Mouse (Mus musculus) olfactory bulb, adult 2 months (tissue): ENCODE measurements around the gene Mrps5. TPM values are rescaled to one million over a fixed set of nuclear protein-coding genes. Genes with fewer than 3 reads are reported as not detected.

Experiments used
- H3K27ac ChIP-seq: fragments of 200-500 bp; 2 replicates; pipeline ENCODE4 v1.5.1; 2012; ENCODE audit warnings: low read depth, low read length; ENCODE audit not compliant: insufficient read depth
- H3K4me1 ChIP-seq: fragments of 200-500 bp; 2 replicates; pipeline ENCODE4 v1.6.1; 2012; ENCODE audit warnings: low read length; ENCODE audit not compliant: control insufficient read depth, insufficient read depth
- H3K4me3 ChIP-seq: fragments of 200-500 bp; 2 replicates; pipeline ENCODE4 v1.5.1; 2012; ENCODE audit warnings: mild to moderate bottlenecking, low read depth, low read length, moderate library complexity; ENCODE audit not compliant: insufficient read depth
- CTCF ChIP-seq: fragments of 200-500 bp; IDR thresholded peaks from 2 replicates; pipeline ENCODE4 v1.5.1; 2012; ENCODE audit warnings: low read depth, mild to moderate bottlenecking, low read length, moderate library complexity; ENCODE audit not compliant: insufficient read depth
- POLR2A ChIP-seq: fragments of 200-500 bp; IDR thresholded peaks from 2 replicates; pipeline ENCODE4 v1.6.1; 2012; ENCODE audit warnings: mild to moderate bottlenecking, low read depth, low read length, moderate library complexity; ENCODE audit not compliant: insufficient read depth
- WGBS: fragments of 180-500 bp; shearing (Covaris S2); methylation state at CpG from one replicate; pipeline ENCODE4 v1.1.7; 2018; 5-methylcytosine and 5-hydroxymethylcytosine counted together
- polyA plus RNA-seq: library from polyadenylated mRNA; stranded (reverse); fragments of >200 nt; gene quantifications from 2 replicates; pipeline ENCODE4 v1.2.4, GENCODE M21; 2012; ENCODE audit warnings: low replicate concordance; ENCODE audit not compliant: missing spikeins, insufficient read depth, insufficient read length

Gene Mrps5
- not detected in 2 replicates for polyA plus RNA-seq

DNA sequence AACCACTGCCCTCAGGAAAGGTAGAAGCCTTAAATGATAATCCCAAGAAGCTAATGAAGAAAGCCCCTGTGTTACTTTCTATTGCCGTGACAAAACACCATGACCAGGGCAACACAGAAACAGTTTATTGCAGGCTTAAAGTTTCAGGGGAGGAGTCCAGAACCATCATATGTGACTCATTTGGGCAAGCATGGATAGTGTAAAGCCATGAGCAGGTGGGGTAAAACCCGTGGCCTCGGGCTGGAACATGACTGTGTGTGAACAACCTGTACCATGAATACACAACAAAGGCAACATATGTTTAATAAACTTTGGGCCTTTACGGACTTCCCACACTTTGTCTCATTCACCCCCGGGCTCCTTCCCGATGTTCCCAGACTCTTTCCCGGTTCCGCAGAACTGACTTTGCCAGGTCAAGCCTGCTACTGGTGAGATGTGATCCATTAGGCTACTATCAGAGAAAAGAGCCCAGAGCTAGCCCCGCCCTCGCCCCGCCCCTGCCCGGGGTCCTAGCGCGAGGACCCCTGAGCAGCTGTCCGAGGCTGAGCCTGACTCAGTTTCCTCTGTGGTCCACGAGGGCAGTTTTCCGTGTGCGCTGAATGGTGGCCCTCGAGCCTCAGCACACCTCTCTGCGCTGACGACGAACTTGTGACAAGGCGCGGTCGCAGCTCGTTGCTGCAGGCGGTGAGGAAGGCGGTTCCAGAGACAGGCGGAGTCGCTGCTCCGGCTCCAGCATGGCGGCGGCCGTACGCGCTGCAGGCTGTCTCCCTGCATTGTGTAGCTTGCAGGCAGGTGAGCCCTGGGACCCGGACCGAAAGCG lies at the start of gene Mrps5, which contains the start of gene Zfp661:
Gene Mrps5, plus strand, starts transcription at position 529 of the 820 bp plus-strand sequence.
Gene Zfp661, minus strand, starts transcription at position 401 of the 820 bp plus-strand sequence.
- H3K4me1 ChIP-seq: peaks cover 3% of the 10 kb centered on the region
- WGBS: 3% methylated on average over 39 of the region's 39 CpGs
- TF ChIP-seq POLR2A: peak; percentile 29; the same call in 1 of the 2 replicates
- no peak for TF ChIP-seq CTCF
- H3K4me3 ChIP-seq: peak within 1 kb of the TSS; percentile 60
- peak within 1 kb of the TSS; percentile 95 for H3K27ac ChIP-seq

DNA sequence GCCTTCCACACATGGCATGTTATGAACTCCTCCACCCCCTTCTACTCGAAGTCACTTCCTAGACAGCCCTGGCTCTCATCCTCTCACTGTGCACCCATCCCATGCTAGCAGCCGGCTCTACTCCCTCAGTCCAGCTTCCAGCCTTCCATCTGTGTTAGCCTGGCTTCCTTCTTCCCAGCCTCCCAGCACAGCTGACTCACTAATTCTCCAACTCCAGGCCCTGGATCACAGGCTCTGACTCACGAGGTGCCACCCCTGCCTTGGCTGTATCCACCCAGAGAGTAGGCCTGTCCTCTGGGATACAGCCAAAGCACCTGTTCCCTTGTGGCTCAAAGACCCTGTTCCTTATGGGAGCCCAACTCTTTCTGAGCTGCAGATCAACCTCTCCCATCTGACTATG lies 49.5 kb upstream of the Mrps5 start:
- no peak overlapping the region for H3K4me3 ChIP-seq
- peak overlapping the region; percentile 82 for H3K27ac ChIP-seq
- H3K4me1 ChIP-seq: peaks cover 31% of the 10 kb centered on the region
- no peak for TF ChIP-seq POLR2A
- TF ChIP-seq CTCF: no peak
- 34% methylated on average over 3 of the region's 3 CpGs for WGBS

DNA sequence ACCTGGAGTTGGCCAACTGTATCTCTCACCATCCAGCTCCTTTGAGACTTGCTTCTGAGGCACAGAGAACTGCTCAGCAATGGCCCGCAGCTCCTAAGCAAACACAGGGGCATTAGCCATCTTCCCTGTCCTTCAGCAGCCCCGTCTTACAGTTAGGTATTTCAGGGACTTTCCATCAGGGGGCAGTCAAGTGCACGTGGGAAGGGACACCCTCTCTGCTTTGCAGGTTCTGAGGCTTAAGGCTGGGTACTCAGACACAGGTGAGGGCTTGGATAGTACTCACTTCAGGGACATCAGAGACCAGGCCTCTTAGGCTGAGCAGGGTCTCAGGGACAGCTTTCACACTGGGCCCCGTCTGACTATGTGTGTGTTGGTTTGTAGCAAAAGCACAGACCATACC lies 47.5 kb upstream of the Mrps5 start:
- TF ChIP-seq CTCF (no peak; the same call in 1 of the 2 replicates), POLR2A (no peak)
- no peak overlapping the region for H3K4me3 ChIP-seq
- H3K27ac ChIP-seq: no peak overlapping the region
- 62% methylated on average over 4 of the region's 4 CpGs for WGBS
- H3K4me1 ChIP-seq: peaks cover 31% of the 10 kb centered on the region

DNA sequence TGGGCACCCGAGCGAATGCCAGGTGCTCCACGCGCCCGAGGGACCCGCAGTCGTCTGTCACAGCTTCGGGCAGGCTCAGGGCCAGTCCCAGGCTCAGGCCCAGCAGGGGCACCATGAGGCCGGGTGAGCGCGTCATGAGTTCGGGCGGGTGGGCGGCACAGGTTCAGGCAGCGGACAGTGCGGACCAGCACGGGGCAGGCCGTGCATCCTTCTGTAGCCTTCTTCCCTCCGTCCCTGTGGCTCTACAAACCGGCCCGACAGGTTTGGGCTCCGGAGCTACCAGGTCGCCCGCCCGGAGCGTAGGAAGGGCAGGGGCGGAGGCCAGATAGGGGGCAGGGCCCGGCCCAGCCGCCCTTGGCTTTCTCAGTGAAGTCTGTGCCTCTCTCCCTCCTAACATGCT lies 45.8 kb upstream of the Mrps5 start, which contains the start of gene Prom2:
Gene Prom2, minus strand, starts transcription at position 283 of the 400 bp plus-strand sequence.
- no peak for TF ChIP-seq CTCF
- no peak for TF ChIP-seq POLR2A
- Histone ChIP-seq H3K4me3 (no peak within 1 kb of the TSS), H3K27ac (no peak within 1 kb of the TSS), H3K4me1 (peaks cover 30% of the 10 kb centered on the region)
- 46% methylated on average over 29 of the region's 29 CpGs for WGBS

DNA sequence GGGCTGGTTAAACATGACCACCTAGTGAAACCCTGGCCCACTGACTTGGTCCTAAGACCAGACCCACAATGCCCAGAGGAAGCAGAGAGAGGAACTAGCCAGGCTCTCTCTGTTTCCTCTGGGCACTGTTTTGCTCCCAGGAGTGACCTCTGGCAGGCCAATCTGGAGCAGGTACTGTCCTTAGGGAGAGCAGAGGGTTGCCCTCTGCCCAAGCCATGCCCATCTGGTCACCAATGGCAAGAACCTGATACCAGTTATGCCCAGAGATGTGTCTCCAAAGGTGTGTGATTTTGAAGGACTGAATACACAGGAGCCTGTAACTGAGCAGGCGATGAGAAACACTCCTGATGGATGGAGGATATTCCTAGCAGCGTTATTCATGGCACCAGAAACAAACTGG lies 45.3 kb upstream of the Mrps5 start:
- whole genome bisulfite sequencing: 92% methylated on average over 2 of the region's 2 CpGs
- TF ChIP-seq POLR2A (no peak), CTCF (no peak)
- no peak overlapping the region for H3K4me3 ChIP-seq
- H3K4me1 ChIP-seq: peaks cover 25% of the 10 kb centered on the region
- no peak overlapping the region for H3K27ac ChIP-seq

DNA sequence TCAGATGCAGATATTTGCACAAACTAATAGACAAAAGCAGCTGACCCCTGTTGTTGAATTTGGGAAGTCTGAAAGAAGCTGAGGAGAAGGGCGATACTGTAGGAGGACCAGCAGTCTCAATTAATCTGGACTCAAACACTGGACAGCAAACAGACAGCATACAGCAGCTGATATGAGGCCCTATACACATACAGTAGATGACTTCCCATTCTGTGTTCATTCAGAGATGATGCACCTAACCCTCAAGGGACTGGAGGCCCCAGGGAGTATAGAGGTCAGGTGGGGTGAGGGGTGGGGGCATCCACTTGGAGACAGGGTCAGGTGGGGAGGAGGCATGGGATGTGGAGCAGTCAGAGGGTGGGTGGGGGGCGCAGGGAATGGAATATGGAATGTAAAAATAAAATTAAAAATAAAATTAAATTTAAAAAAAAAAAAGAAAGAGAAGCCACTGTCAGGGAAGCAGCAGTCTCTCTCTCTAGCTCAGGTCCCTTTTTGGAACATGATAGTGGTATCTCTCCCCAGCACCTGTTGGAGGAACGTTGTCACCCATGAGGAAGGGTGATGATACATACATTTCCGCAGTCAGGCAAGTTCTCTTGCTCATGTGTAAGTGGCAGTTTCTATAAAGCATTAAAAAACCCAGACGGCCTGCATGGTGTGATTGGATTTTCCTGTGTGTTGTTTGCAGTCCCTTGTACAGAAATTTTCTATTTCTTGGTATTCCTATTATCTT lies 38.5 kb upstream of the Mrps5 start:
- Histone ChIP-seq H3K27ac (no peak overlapping the region), H3K4me1 (no peaks in the 10 kb centered on the region), H3K4me3 (no peak overlapping the region)
- 85% methylated on average over 5 of the region's 5 CpGs for WGBS
- no peak for TF ChIP-seq POLR2A
- no peak for TF ChIP-seq CTCF

DNA sequence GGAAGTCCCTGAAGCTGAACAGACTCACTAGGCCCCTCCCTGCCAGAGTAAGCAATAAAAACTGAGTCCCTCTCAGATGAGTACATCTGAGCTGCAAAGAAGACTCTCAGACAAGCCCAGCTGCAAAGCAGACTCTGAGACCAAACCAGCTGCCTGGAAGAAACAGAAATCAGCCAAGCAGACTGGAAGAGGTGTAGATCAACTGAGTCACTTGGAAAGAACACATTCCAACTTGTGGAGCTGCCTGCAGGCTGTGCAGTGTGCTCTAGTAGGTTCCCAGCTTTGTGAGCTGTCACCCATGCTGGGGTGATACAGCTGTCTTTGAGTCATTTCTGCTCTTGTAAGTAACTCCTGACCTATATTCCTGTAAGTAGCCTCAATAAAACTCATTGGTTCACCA lies 37.3 kb upstream of the Mrps5 start:
- no peak for TF ChIP-seq POLR2A
- H3K4me3 ChIP-seq: no peak overlapping the region

DNA sequence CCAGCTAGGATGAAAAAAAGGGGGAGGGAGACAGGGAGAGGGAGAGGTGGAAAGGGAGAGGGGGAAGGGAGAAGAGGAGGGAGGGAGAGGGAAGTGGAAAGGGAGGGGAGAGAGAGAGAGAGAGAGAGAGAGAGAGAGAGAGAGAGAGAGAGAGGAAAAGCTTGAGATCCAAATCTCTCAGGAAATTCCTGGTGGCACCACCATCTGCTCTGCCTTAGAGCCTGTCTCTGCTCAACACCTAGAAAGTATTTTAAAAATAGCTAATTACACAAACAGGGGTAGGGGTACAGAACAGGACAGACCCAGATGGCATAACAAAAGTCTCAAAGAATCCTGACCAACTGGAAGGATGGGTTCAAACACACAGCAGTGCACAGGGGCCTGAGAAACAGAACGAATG lies 36.6 kb upstream of the Mrps5 start:
- no peak for TF ChIP-seq POLR2A
- no peak for TF ChIP-seq CTCF
- Histone ChIP-seq H3K27ac (no peak overlapping the region), H3K4me3 (no peak overlapping the region), H3K4me1 (no peaks in the 10 kb centered on the region)
- 81% methylated on average over 1 of the region's 1 CpGs for WGBS

More for the DNA sequence above, 37.3 kb upstream of the Mrps5 start:
- Histone ChIP-seq H3K27ac (no peak overlapping the region), H3K4me1 (no peaks in the 10 kb centered on the region)

DNA sequence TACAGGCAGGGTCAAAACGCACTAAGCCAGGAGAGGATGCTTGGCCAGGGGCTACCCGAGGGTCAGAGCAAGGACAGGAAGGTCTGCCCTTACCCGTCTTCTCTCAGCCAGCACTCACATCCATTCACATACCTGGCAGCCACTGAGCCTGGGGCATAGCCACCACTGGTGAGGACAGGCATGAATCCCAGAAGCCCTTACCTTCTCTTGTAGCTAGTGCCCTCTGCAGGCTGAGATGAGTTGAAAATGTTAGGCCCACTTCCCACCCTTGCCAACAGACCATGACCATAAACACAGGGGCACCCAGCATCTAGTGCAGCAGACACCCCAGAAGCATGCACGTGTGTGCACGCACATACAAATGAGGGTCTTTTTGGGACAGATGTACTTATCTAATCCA lies 35.9 kb upstream of the Mrps5 start:
- TF ChIP-seq POLR2A: no peak
- TF ChIP-seq CTCF: no peak
- Histone ChIP-seq H3K4me3 (no peak overlapping the region), H3K27ac (no peak overlapping the region), H3K4me1 (no peaks in the 10 kb centered on the region)
- 54% methylated on average over 5 of the region's 5 CpGs for WGBS
